Mouse (Mus musculus) bone marrow, adult 2 months (tissue): ENCODE results near the gene Clstn1. TPM values are rescaled to one million over a fixed set of nuclear protein-coding genes. Genes with fewer than 3 reads are reported as not detected.
A peak's percentile ranks its signal among the peaks of the same experiment; 100 is the strongest.
"Not testable (repeated sequence)": the region's sequence is repeated elsewhere in the genome, so short reads cannot be mapped to it uniquely, and the experiment has no call there.

Source experiments
- H3K27ac ChIP-seq: fragments of 200-500 bp; 2 replicates; pipeline ENCODE4 v1.5.1; 2012; ENCODE audit warnings: low read depth, mild to moderate bottlenecking, control low read depth, inconsistent platforms, low read length; ENCODE audit not compliant: control insufficient read depth, poor library complexity, insufficient read depth
- H3K4me1 ChIP-seq: fragments of 200-500 bp; 2 replicates; pipeline ENCODE4 v1.6.1; 2011; ENCODE audit warnings: low read length; ENCODE audit not compliant: control insufficient read depth, insufficient read depth
- H3K4me3 ChIP-seq: fragments of 200-500 bp; replicated peaks from 2 replicates; pipeline ENCODE3; 2011; ENCODE audit warnings: mild to moderate bottlenecking, low read depth, low read length, control low read depth; ENCODE audit not compliant: control insufficient read depth
- CTCF ChIP-seq: fragments of 200-500 bp; IDR thresholded peaks from 2 replicates; pipeline ENCODE4 v1.5.1; 2011; ENCODE audit warnings: low read length, control low read depth; ENCODE audit not compliant: control insufficient read depth, insufficient read depth
- POLR2A ChIP-seq: fragments of 200-500 bp; IDR thresholded peaks from 2 replicates; pipeline ENCODE4 v1.6.1; 2011; ENCODE audit warnings: low read depth, mild to moderate bottlenecking, control low read depth, low read length, borderline replicate concordance; ENCODE audit not compliant: control insufficient read depth
- WGBS: fragments of 180-500 bp; shearing (Covaris S2); methylation state at CpG from one replicate; pipeline ENCODE4 v1.1.7; 2018; 5-methylcytosine and 5-hydroxymethylcytosine counted together
- polyA plus RNA-seq: library from polyadenylated mRNA; stranded (reverse); fragments of >200 nt; gene quantifications from 2 replicates; pipeline ENCODE4 v1.2.4, GENCODE M21; 2011; ENCODE audit warnings: low replicate concordance; ENCODE audit not compliant: missing spikeins, insufficient read depth, insufficient read length

The Clstn1 gene
- polyA plus RNA-seq, 1 experiment, result 6.3 TPM

GRCm38 (mm10) chr4:149608309-149608638 is 22.0 kb downstream of the Clstn1 start:
- TF ChIP-seq CTCF (no peak), POLR2A (no peak)
- no peak overlapping the region for H3K4me3 ChIP-seq
- H3K4me1 ChIP-seq, result no peaks in the 10 kb centered on the region
- WGBS, result 71% methylated on average over 6 of the region's 6 CpGs
- no peak overlapping the region for H3K27ac ChIP-seq

- Histone ChIP-seq H3K27ac (no peak overlapping the region), H3K4me3 (no peak overlapping the region), H3K4me1 (no peaks in the 10 kb centered on the region)
- 79% methylated on average over 8 of the region's 8 CpGs for WGBS
- TF ChIP-seq CTCF (no peak), POLR2A (no peak)
Observed at GRCm38 (mm10) chr4:149609256-149610025, 23.2 kb downstream of the Clstn1 start.

DNA sequence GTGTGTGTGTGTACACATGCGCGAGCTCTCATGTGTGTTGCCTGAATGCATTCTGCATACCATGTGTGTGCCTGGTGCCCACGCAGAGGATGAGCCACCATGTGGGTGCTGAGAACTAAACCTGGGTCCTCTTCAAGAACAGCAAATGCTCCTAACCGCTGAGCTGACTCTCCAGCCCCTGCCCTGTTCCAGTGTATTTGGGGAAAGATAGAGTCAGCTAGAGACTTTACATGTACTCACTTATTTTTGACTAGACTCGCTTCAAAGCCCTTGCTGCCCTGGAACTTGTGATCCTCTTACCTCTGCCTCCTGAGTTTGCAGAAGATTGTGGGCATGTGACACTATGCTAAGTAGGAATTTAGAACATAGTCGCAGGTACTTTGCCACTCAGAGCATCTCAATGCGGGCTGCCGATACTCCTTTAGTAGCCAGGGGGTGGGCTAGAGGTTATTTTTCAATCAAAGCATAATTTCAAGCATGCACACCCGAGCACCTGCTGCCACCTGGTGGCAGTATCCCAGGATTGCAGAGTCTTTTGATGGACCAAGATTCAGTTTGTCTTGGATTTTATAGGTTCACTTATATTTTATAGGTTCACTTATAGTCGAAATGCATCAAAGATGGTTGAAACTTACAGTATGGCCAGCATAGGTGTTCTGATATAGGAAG is 25.2 kb downstream of the Clstn1 start:
- Histone ChIP-seq H3K27ac (no peak overlapping the region), H3K4me1 (no peaks in the 10 kb centered on the region), H3K4me3 (no peak overlapping the region)
- TF ChIP-seq POLR2A (no peak), CTCF (peak; percentile 78)
- WGBS, result 44% methylated on average over 10 of the region's 10 CpGs

DNA sequence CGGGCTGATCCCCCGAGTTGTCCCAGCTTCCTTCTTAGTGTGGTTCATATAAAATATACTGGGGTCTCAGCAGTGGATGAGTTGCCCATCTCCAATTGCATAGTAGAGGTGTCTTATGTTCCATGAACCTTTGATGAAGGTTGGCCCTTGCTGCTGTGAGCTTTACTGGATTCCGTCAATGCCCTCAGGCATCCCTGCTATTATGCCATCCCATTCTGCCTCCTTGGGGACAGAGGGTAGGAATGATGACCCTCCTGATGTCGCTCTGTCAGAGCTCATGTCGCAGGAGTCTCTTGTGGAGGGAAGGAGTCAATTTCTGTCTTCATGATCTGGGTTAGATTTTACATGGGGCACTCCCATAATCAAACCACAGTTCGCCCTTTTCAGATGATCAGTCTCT is 27.2 kb downstream of the Clstn1 start:
- WGBS, result 71% methylated on average over 6 of the region's 6 CpGs
- H3K27ac ChIP-seq, H3K4me3 ChIP-seq, H3K4me1 ChIP-seq: not testable (repeated sequence)

DNA sequence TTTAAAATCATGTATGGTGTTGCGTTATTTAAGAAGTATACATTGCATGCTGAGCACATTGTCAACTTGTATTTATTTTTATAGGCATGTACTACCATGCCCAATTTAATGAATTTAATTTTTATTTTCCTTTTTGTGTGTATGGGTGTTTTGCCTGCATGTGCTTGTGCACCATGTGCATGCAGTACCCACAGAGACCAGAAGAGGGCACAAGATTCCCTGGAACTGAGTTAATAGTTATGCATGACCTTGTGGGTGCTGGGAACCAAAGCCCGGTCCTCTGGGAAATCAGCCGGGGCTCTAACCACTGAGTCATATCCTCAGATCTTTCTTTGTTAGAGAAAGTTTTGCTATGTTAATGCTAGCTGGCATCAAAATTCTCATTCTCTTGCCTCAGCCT is 28.6 kb downstream of the Clstn1 start:
- 90% methylated on average over 3 of the region's 3 CpGs for WGBS
- H3K4me1 ChIP-seq, result no peaks in the 10 kb centered on the region
- no peak for TF ChIP-seq POLR2A
- TF ChIP-seq CTCF, result no peak

DNA sequence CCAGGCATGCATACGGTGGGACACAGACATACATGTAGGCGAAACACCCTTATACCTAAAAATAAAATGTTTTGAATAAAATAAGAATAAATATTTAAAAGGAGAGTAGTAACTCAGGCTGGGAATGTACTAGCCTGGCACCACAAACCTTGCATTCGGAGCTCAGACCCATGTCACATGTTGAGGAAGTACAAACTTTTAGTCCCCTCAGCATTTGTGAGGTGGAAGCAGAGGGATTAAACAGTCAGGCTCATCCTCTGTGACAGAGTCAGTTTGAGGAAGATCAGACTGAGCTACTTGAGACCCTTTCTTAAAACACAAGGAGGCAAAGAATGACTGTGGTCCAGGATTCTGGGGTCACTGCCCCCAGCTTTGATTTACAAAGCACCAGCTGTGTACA is 30.7 kb downstream of the Clstn1 start:
- not testable (repeated sequence) for H3K27ac ChIP-seq, H3K4me1 ChIP-seq, H3K4me3 ChIP-seq
- whole genome bisulfite sequencing, result 64% methylated on average over 3 of the region's 3 CpGs

More for the DNA sequence above, 28.6 kb downstream of the Clstn1 start:
- no peak overlapping the region for H3K4me3 ChIP-seq
- H3K27ac ChIP-seq, result no peak overlapping the region

DNA sequence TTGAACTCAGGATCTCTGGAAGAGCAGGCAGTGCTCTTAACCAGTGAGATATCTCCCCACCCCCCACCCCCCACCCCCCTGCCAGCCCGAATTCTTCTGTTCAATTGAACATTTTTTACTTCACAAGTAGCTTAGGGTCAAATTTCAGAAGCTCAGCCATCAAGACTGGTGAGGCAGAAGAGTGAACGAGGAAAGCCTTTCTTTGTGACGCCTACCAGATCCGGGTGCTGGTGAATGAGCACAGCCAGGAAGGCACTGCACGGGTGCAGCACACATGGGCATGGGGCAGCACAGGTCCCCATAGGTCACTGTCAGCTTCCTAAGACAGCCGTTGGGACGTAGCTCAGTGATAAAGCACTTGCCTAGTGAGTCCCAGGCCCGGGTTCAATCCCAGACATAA is 33.7 kb downstream of the Clstn1 start:
- Histone ChIP-seq H3K27ac (no peak overlapping the region), H3K4me3 (no peak overlapping the region), H3K4me1 (no peaks in the 10 kb centered on the region)
- TF ChIP-seq POLR2A (no peak), CTCF (no peak)
- WGBS, result 76% methylated on average over 8 of the region's 8 CpGs

DNA sequence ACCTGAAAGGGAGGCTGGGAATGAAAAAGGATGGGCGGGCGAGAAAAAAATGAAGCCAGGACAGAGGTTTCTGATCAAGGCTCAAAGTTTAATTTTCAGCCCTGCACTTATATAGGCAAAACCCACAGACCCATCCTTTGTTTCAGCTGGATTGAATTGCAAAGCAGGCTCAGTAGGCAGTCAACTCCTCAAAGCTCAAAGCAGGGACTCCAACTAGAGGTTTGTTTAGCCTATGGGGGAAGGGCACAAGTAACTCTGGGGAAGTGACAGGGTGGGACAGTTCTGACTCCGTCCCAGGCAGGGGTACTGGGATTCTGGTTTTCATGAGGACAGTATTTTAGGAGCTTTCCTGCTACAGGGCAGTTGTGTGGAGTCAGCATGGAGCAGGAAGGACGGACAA is 35.0 kb downstream of the Clstn1 start:
- WGBS, result 72% methylated on average over 4 of the region's 4 CpGs
- no peak overlapping the region for H3K27ac ChIP-seq
- TF ChIP-seq CTCF (no peak), POLR2A (no peak)
- no peaks in the 10 kb centered on the region for H3K4me1 ChIP-seq
- no peak overlapping the region for H3K4me3 ChIP-seq

GRCm38 (mm10) chr4:149623711-149624110 is 37.4 kb downstream of the Clstn1 start:
- WGBS, result 78% methylated on average over 5 of the region's 5 CpGs
- H3K4me3 ChIP-seq, result no peak overlapping the region
- H3K4me1 ChIP-seq, result no peaks in the 10 kb centered on the region
- TF ChIP-seq CTCF, result no peak
- no peak for TF ChIP-seq POLR2A
- H3K27ac ChIP-seq, result no peak overlapping the region
